Mouse (Mus musculus) myocyte (in vitro differentiated cells): Measurements from ENCODE around the gene Tarbp1. TPM values are rescaled to one million over a fixed set of nuclear protein-coding genes. Genes with fewer than 3 reads are reported as not detected.
A peak's percentile ranks its signal among the peaks of the same experiment; 100 is the strongest.

Experiments used
- H3K27me3 ChIP-seq: one replicate; pipeline ENCODE4 v1.6.1; 2011; ENCODE audit not compliant: control insufficient read depth, insufficient read depth, insufficient read length
- H3K36me3 ChIP-seq: one replicate; pipeline ENCODE4 v1.6.1; 2011; ENCODE audit not compliant: control insufficient read depth, insufficient read depth
- H3K4me2 ChIP-seq: one replicate; pipeline ENCODE4 v1.6.1; 2011; ENCODE audit warnings: low read depth, control low read depth
- H3K4me3 ChIP-seq: one replicate; pipeline ENCODE4 v1.5.1; 2011; ENCODE audit warnings: mild to moderate bottlenecking, control low read depth, moderate library complexity
- H3K79me2 ChIP-seq: one replicate; pipeline ENCODE4 v1.6.1; 2011; ENCODE audit not compliant: control insufficient read depth, insufficient read depth
- H3ac ChIP-seq: one replicate; pipeline ENCODE4 v1.6.1; 2011; ENCODE audit not compliant: control insufficient read depth, insufficient read length
- CEBPB ChIP-seq: IDR thresholded peaks from 2 replicates; pipeline ENCODE4 v1.6.1; 2011; ENCODE audit warnings: mild to moderate bottlenecking, moderate library complexity; ENCODE audit not compliant: poor library complexity, insufficient read depth, severe bottlenecking
- E2F4 ChIP-seq: IDR thresholded peaks from one replicate; pipeline ENCODE4 v1.6.1; 2011; ENCODE audit warnings: mild to moderate bottlenecking, control low read depth, moderate library complexity; ENCODE audit not compliant: insufficient read depth
- MAX ChIP-seq: IDR thresholded peaks from one replicate; pipeline ENCODE4 v1.6.1; 2011; ENCODE audit warnings: low read depth, mild to moderate bottlenecking, control low read depth
- MYOD1 ChIP-seq, 3 experiments: IDR thresholded peaks; one replicate each; pipeline ENCODE4 v1.6.1; 2011; ENCODE audit warnings: control low read depth in 2 of 3, low read depth in 2 of 3, mild to moderate bottlenecking in 2 of 3, moderate library complexity in 1 of 3; ENCODE audit not compliant: insufficient read length in 2 of 3, control insufficient read depth in 1 of 3
- MYOG ChIP-seq, 3 experiments: IDR thresholded peaks; one replicate each; pipeline ENCODE4 v1.6.1; 2011; ENCODE audit warnings: control low read depth in 2 of 3, low read depth in 2 of 3, mild to moderate bottlenecking in 2 of 3; ENCODE audit not compliant: insufficient read length in 2 of 3, control insufficient read depth in 1 of 3, insufficient read depth in 1 of 3
- POLR2A ChIP-seq: IDR thresholded peaks from one replicate; pipeline ENCODE4 v1.6.1; 2011; ENCODE audit warnings: low read depth, mild to moderate bottlenecking, control low read depth, moderate library complexity; ENCODE audit not compliant: insufficient read length
- POLR2AphosphoS2 ChIP-seq: IDR thresholded peaks from one replicate; pipeline ENCODE4 v1.6.1; 2011; ENCODE audit warnings: low read depth, control low read depth; ENCODE audit not compliant: insufficient read length
- REST ChIP-seq: IDR thresholded peaks from one replicate; pipeline ENCODE4 v1.6.1; 2011; ENCODE audit warnings: mild to moderate bottlenecking, control low read depth, moderate library complexity; ENCODE audit not compliant: insufficient read depth, insufficient read length
- SRF ChIP-seq: IDR thresholded peaks from one replicate; pipeline ENCODE4 v1.6.1; 2011; ENCODE audit warnings: low read depth; ENCODE audit not compliant: control insufficient read depth, insufficient read length
- TCF12 ChIP-seq: IDR thresholded peaks from one replicate; pipeline ENCODE4 v1.6.1; 2011; ENCODE audit warnings: mild to moderate bottlenecking, control low read depth; ENCODE audit not compliant: poor library complexity, insufficient read depth, severe bottlenecking
- TCF3 ChIP-seq: IDR thresholded peaks from one replicate; pipeline ENCODE4 v1.6.1; 2011; ENCODE audit warnings: low read depth, control low read depth; ENCODE audit not compliant: insufficient read length
- USF1 ChIP-seq: IDR thresholded peaks from one replicate; pipeline ENCODE4 v1.6.1; 2011; ENCODE audit warnings: low read depth, mild to moderate bottlenecking, control low read depth, moderate library complexity
- polyA plus RNA-seq: library from polyadenylated mRNA; unstranded; fragments of >200 nt; fragmentation: generic; extraction: Trizol; gene quantifications from one replicate; pipeline ENCODE4 v1.2.1, GENCODE M21; 2012; ENCODE audit warnings: missing spikeins

Tarbp1 gene
- polyA plus RNA-seq = 1.7 TPM

GRCm38 (mm10) chr8:126474299-126475187 is at the start of gene Tarbp1:
Gene Tarbp1 (minus strand): TSS chr8:126475065.
- Histone ChIP-seq H3K36me3 (peaks cover 4% of the 10 kb centered on the region), H3K27me3 (no peaks in the 10 kb centered on the region), H3ac (peak within 1 kb of the TSS; percentile 74), H3K4me3 (peak within 1 kb of the TSS; percentile 31), H3K79me2 (no peaks in the 10 kb centered on the region), H3K4me2 (peak within 1 kb of the TSS; percentile 97)
- no peak for TF ChIP-seq MYOD1 (IDR thresholded peaks at IDR 0.05; ENCODE audit: control insufficient read depth in 1 of 3, insufficient read length in 2 of 3, low read depth in 2 of 3)
- no peak for TF ChIP-seq REST
- peak; percentile 67 for TF ChIP-seq POLR2A
- TF ChIP-seq TCF3 = no peak
- TF ChIP-seq SRF = peak; percentile 22
- peak; percentile 66 for TF ChIP-seq POLR2AphosphoS2
- TF ChIP-seq TCF12 = no peak
- no peak for TF ChIP-seq USF1
- no peak for TF ChIP-seq MAX
- no peak for TF ChIP-seq CEBPB
- TF ChIP-seq E2F4 = peak; percentile 11
- TF ChIP-seq MYOG (IDR thresholded peaks at IDR 0.05; ENCODE audit: control insufficient read depth in 1 of 3, insufficient read depth in 1 of 3, insufficient read length in 2 of 3, low read depth in 2 of 3) = peak in 1 of 3 experiments; percentile 26

GRCm38 (mm10) chr8:126524233-126524985 is 49.5 kb upstream of the Tarbp1 start:
- H3ac ChIP-seq = no peak overlapping the region
- H3K79me2 ChIP-seq = no peaks in the 10 kb centered on the region
- no peaks in the 10 kb centered on the region for H3K36me3 ChIP-seq
- no peaks in the 10 kb centered on the region for H3K27me3 ChIP-seq
- peak overlapping the region; percentile 77 for H3K4me2 ChIP-seq
- H3K4me3 ChIP-seq = no peak overlapping the region
- TF ChIP-seq E2F4 (no peak), REST (no peak), TCF3 (no peak), SRF (no peak), MYOD1 (IDR thresholded peaks at IDR 0.05; ENCODE audit: control insufficient read depth in 1 of 3, insufficient read length in 2 of 3, low read depth in 2 of 3) (no peak), USF1 (no peak), MAX (no peak), POLR2AphosphoS2 (no peak), MYOG (IDR thresholded peaks at IDR 0.05; ENCODE audit: control insufficient read depth in 1 of 3, insufficient read depth in 1 of 3, insufficient read length in 2 of 3, low read depth in 2 of 3) (no peak), CEBPB (no peak), POLR2A (no peak), TCF12 (no peak)

- H3K4me2 ChIP-seq = peak overlapping the region; percentile 77
- no peaks in the 10 kb centered on the region for H3K27me3 ChIP-seq
- peak overlapping the region; percentile 0 for H3K4me3 ChIP-seq
- no peaks in the 10 kb centered on the region for H3K36me3 ChIP-seq
- no peaks in the 10 kb centered on the region for H3K79me2 ChIP-seq
- no peak overlapping the region for H3ac ChIP-seq
- TF ChIP-seq E2F4 (no peak), CEBPB (peak; percentile 57), POLR2A (peak; percentile 46), MYOG (IDR thresholded peaks at IDR 0.05; ENCODE audit: control insufficient read depth in 1 of 3, insufficient read depth in 1 of 3, insufficient read length in 2 of 3, low read depth in 2 of 3) (peak in 1 of 3 experiments; percentile 23), TCF12 (no peak)
These were observed 48.3 kb upstream of the Tarbp1 start for GRCm38 (mm10) chr8:126523060-126523574.

- H3K79me2 ChIP-seq = no peaks in the 10 kb centered on the region
- TF ChIP-seq POLR2A = no peak
- TF ChIP-seq MYOD1 (IDR thresholded peaks at IDR 0.05; ENCODE audit: control insufficient read depth in 1 of 3, insufficient read length in 2 of 3, low read depth in 2 of 3) = no peak
- no peak for TF ChIP-seq USF1
- no peak for TF ChIP-seq E2F4
- no peak for TF ChIP-seq CEBPB
- no peak for TF ChIP-seq MYOG (IDR thresholded peaks at IDR 0.05; ENCODE audit: control insufficient read depth in 1 of 3, insufficient read depth in 1 of 3, insufficient read length in 2 of 3, low read depth in 2 of 3)
- no peak for TF ChIP-seq SRF
- TF ChIP-seq POLR2AphosphoS2 = no peak
- no peak for TF ChIP-seq REST
- TF ChIP-seq TCF12 = no peak
- TF ChIP-seq TCF3 = no peak
- TF ChIP-seq MAX = no peak
- H3K4me3 ChIP-seq = no peak overlapping the region
- H3ac ChIP-seq = no peak overlapping the region
- no peak overlapping the region for H3K4me2 ChIP-seq
- no peaks in the 10 kb centered on the region for H3K36me3 ChIP-seq
- no peaks in the 10 kb centered on the region for H3K27me3 ChIP-seq
These were observed 44.6 kb upstream of the Tarbp1 start for GRCm38 (mm10) chr8:126519447-126519975.
